Mouse (Mus musculus): Measurements from ENCODE around the gene Hmgb1.

DNA sequence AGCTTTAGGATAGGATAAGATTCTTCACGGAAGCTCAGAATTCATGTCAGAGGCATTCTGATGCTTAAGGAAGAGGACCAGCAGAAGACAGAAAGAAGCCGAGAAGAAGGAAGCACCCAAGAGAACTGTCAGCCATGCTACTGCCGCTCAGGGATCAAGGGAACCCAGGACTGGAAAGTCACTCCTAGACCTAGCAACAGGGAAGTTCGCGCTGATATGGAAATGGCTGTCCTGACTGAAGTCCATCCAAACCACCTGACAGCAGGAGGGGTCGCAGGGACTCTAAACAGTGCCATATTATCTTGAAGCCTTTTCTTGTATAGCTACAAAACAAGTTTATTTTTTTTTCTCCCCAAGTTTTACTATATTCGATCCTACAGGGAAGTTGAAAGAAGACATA, 9.8 kb downstream of the Hmgb1 start:
- no peak for TF ChIP-seq POLR2A (IDR thresholded peaks at IDR 0.05; ENCODE audit: borderline replicate concordance, insufficient read depth, low read length)
- TF ChIP-seq CTCF (IDR thresholded peaks at IDR 0.05; ENCODE audit: borderline replicate concordance, insufficient read depth, low read depth, low read length): no peak
